Mouse (Mus musculus): ENCODE measurements at regions not wholly inside any gene's neighbourhood (a gene's known extent, or its start where the extent isn't known, plus 50 kb on each side); places are given as distances from the start of the nearest gene placed in this dataset.

- TF ChIP-seq TAL1 (IDR thresholded peaks at IDR 0.05; ENCODE audit: low read length): no peak
- TF ChIP-seq GATA1 (IDR thresholded peaks at IDR 0.05; ENCODE audit: low read length): no peak
These were observed 79.8 kb upstream of the Bmp2k start for GRCm38 (mm10) chr5:96917596-96918258.
